Mouse (Mus musculus) spleen, postnatal 10 days (tissue): ENCODE data around the gene S1pr2.
"Not testable (repeated sequence)": the region's sequence is repeated elsewhere in the genome, so short reads cannot be mapped to it uniquely, and the experiment has no call there.

Source experiments
- DNase-seq, 2 experiments: peaks; one replicate each; pipeline ENCODE4 v3.0.0; 2021 to 2022; ENCODE audit warnings: low spot score in 2 of 2

The S1pr2 gene

DNA sequence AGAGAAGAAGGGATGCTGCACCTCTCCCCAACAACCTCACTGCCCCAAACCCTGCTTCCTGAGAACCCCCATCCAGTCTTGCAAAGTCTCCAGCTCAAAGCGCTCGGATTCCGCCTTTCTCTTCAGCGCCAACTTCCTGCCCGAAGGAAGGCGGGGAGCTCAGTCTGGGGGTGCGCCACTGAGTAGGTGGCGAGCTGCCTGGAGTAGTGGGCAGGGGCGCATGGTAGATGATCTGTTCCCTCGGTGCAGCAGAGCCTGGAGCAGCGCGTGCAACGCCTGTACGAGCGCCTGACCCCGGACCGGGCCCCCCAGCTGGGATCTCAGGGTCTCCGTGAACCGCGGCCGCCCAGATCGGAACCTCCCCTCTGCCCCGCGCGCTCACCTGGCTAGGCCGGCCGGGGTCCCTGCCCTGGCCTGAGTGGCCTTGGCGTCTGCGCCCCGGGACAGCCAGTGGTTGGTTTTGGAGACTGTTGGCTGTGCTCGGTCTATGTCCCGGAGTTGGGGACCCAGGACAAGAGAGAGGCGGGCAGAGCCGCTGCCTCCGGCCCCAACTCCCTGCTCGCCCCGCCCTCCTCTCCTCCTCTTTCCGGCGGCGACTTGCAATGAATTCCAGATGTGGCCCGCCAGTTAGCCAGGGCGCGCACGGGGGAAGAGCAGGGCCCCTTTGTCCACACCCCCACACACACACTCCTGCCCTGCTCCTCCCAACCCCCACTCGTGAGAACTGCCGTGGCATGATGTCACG lies at the start of gene S1pr2:
Gene S1pr2, minus strand, starts transcription at position 566 of the 745 bp plus-strand sequence.
- DNase-seq, result peak; percentile 55 to 73

GRCm38 (mm10) chr9:21025258-21025810 lies 48.8 kb upstream of the S1pr2 start:
- DNase-seq, result no peak

DNA sequence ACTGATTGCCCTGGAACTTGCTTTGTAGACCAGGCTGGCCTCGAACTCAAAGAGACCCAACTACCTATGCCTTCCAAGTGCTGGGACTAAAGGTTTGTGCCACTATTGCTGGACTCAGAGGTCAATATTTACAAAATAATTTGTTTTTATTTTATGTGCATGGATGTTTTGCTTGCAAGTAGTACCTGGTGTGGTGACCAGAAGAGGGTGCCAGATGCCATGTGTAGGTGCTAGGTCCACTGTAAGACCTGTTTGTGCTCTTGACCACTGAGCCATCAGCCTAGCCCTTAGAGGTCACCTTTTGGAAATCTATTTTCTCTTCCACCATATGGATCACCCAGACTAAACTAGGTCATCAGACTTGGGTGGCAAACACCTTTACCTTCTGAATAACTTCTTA lies 46.1 kb upstream of the S1pr2 start:
- no peak for DNase-seq

GRCm38 (mm10) chr9:21022288-21022687 lies 45.7 kb upstream of the S1pr2 start:
- DNase-seq, result no peak

DNA sequence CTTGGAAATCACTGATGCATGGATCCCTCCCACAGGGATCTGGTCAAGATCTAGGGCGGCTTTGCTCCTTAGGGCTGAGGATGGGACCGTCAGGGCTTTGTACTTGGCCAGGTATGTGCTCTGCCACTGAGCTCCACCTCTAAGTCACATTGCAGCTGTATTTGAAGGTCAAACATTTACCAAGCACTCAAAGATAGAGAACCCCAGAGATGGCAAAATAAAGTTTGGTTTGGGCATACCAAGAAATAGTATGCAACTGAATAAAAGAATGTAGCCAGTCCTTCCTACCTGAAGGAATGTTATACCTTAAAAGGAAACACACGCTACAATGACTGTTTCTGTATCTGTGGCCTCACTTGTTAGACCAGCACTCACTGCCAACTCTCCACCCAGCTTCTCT lies 44.8 kb upstream of the S1pr2 start:
- no peak for DNase-seq

DNA sequence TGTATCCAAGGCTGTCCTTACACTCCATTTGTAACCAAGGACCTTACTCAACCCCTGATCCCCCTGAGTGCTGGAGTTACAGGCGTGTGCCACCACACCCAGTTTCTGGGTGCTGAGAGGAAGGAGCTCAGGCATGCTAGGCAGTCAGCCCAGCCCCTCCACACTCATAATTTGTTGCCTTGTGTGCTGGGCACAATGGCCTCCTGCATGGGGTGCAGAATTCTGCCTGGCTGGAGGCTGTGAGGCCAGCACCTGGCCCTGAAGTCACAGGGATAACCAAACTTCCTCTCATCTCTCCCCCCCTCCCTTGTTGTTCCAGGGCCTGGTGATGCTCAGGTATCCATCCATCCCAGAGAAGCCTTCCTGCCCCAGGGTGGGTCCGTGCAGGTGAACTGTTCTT lies 42.0 kb upstream of the S1pr2 start:
- DNase-seq, result no peak

DNA sequence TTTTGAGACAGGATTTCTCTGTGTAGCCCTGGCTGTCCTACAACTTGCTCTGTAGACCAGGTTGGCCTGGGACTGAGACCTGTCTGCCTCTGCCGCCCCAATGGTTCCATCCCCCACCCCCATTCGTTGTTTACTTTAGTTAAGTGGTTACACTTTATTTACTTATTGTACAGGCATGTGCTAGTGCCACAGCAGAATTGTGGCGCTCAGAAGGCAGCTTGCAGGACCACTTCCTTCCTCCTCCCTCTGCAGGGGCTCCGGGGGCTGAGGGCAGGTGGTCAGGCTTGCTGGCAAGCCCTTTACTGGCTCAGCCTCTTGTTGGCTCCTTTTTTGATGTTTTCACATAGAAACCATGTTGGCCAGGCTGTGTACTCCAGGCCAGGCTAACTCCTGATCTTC lies 40.6 kb upstream of the S1pr2 start:
- no peak for DNase-seq

DNA sequence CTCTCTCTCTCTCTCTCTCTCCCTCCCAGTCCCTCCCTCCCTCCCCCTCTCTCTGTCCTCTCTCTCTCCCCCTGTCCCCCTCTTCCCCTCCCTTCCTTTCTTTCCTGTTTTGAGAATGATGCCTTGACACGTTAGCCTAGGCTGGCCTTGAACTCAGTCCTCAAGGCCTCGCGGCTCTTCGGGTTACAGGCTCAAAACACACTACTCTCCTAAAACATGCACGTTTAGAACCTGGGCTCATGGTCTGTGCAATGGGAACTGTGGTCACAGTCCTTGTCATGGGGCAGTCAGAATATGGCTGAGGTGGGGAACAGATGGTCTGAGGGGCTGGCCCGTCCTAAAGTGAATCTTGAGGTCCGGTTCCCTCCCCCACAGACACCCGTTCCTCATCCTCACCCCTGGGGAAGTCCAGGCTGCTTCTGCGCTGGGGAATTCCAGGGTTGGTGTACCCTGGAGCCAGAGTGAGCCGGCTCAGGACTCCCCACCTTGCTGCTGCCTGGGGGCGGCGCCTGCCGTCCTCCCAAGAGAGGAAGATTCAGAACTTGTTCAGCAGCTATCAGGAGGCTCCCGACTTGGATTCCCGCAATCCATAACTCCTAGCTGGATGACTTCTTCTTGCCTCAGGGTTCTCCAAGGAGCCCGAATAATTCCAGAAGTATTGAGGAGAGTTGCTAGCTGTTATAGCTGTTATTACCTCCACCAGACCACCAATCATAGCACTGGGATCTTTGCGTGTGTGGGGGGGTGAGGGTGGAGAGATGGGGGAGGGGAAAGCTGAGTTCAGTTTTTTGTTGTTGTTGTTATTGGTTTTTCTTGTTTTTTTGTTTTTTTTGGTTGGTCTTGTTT lies 40.0 kb upstream of the S1pr2 start:
- no peak for DNase-seq

- DNase-seq, result peak; percentile 67 to 81
Observed at GRCm38 (mm10) chr9:21015571-21016130, 39.1 kb upstream of the S1pr2 start, which contains the start of gene Icam1. Icam1 (plus strand) TSS chr9:21015985.

DNA sequence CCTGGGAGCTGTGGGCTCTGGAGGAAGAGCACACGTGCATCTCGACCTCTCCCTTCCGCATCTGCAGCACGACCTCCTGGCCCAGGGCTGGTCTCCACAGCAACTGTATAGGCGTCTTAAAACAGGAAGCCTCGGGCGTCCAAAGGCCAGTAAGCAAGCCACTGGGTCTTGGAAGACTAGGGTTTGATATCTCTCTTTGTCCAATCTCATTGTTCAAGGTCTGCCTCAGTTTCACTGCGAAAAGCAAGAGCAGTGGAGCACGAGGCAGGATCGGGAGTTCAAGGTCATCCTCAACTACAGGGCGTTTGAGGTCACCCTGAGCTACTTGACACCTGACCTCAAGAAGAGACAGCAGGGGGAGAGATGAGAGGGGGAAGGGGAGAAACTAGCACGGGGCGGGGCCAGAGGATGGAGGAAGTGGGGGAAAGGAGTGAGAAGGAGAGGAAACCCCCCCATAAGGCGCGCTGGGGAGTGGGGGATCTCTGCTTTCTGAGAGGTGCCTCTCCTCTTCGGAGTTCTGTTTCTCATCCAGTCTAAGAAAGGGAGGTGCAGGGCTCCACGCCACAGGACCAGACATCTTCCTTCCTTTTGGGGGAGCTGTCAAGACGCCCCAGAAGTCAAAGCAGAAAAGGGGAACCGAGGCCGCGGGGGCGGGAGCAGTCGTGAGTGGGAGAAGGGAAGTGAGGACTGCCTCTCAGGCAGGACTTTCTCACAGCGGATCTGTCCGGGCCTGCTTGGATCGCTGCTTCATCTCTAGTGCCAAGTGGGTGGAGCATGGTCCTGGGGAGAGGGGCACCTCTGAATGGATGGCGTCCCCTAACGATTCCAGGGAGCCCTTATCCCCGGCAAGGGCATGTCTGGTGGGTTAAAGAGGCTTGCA lies 38.4 kb upstream of the S1pr2 start:
- DNase-seq, result peak; percentile 58 to 82

DNA sequence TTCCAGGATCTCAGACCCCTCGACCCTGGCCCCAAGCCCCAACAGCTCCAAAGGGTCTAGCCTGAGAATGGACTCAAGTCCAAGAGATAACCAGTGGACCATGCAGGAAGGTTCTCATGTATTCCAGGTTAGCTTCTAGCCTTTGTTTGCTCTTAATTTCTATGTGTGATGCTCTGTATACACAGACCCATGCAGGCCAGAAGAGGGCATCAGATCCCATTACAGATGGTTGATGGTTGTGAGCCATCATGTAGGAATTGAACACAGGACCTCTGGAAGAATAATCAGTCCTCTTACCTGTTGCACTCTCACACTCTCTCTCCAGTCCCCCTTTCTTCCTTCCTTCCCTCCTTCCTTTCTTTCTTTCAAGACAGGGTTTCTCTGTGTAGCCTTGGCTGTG lies 35.8 kb upstream of the S1pr2 start:
- no peak for DNase-seq

- peak in 1 of 2 experiments; percentile 26 for DNase-seq
Observed at GRCm38 (mm10) chr9:21011846-21012312, 35.3 kb upstream of the S1pr2 start.

DNA sequence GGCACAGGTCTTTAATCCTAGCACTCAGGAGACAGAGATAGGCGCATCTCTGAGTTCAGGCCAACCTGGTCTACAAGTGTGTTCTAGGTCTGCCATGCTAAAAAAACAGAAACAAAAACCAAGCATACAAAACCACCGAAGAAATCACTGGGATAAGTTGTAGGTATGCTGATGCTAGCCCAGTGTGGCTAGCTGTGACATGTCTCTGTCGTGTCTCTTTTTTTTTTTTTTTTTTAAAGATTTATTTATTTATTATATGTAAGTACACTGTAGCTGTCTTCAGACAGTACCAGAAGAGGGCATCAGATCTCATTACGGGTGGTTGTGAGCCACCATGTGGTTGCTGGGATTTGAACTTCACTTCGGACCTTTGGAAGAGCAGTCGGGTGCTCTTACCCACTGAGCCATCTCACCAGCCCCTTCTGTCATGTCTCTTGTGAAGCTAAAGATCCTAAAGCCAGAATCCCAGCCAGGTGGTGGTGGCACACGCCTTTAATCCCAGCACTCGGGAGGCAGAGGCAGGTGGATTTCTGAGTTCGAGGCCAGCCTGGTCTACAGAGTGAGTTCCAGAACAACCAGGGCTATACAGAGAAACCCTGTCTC lies 34.5 kb upstream of the S1pr2 start:
- DNase-seq, result not testable (repeated sequence)

GRCm38 (mm10) chr9:21010362-21010761 lies 33.8 kb upstream of the S1pr2 start:
- DNase-seq, result no peak

- DNase-seq, result no peak
Observed at GRCm38 (mm10) chr9:21008007-21008406, 31.4 kb upstream of the S1pr2 start.

DNA sequence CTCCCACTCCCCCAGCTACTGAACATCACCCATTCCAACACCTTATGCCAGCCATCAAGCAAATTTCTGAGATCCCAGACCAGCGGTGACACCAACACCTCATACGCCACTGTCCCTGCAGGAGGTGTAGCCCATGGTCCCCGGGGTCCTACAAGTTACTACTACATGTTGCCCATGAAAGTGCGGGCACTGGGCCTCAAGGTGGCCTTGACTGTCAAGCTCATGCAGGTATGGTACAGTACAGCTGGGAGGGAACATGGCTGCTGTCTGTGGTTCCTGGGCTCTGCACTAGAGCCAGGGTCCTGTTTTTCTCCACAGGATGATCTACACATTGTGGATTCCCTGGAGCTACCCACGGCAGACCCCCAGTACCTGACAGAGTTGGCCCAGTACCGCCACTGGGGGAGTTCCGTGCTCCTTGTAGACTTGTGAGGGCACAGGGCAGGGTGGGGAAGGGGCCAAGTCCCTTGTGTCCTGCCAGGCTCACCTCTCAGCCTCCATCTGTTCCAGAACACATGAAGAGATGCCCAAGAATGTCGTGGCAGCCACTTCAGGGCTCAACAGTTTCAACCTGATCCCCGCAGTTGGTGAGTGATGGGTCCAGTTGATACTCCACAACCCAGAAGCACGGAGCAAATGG lies 30.9 kb upstream of the S1pr2 start:
- DNase-seq, result no peak

GRCm38 (mm10) chr9:21002627-21003551 lies 26.3 kb upstream of the S1pr2 start, which contains the start of gene Mrpl4:
Mrpl4 (plus strand) TSS chr9:21002738.
- peak; percentile 89 to 94 for DNase-seq

- DNase-seq, result no peak
Observed at GRCm38 (mm10) chr9:21002270-21002626, 25.7 kb upstream of the S1pr2 start.

DNA sequence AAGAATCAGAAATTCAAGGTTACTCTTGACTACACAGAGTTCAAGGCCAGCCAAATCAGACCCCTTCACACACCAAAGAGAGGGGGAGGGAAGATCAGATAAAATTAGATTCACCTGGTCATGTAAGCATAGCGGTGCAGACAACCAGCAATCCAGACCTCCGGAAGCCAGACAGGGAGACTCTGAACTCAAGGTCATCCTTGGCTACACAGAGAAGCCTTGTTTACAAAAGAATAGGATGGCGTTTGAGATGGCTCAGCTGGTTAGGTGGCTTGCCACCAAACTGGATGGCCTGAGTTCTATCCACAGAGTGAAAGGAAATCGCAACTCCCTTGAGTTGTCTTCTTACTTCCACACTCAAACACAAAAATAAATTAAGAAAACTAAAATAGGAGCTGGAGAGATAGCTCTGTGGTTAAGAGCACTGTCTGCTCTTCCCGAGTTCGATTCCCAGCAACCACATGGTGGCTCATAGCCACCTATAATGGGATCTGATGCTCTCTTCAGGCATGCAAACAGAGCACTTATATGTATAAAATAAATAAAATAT lies 25.1 kb upstream of the S1pr2 start:
- DNase-seq, result no peak
